ENCODE assay signal across 10 mouse cellular contexts in the genomic region with DNA sequence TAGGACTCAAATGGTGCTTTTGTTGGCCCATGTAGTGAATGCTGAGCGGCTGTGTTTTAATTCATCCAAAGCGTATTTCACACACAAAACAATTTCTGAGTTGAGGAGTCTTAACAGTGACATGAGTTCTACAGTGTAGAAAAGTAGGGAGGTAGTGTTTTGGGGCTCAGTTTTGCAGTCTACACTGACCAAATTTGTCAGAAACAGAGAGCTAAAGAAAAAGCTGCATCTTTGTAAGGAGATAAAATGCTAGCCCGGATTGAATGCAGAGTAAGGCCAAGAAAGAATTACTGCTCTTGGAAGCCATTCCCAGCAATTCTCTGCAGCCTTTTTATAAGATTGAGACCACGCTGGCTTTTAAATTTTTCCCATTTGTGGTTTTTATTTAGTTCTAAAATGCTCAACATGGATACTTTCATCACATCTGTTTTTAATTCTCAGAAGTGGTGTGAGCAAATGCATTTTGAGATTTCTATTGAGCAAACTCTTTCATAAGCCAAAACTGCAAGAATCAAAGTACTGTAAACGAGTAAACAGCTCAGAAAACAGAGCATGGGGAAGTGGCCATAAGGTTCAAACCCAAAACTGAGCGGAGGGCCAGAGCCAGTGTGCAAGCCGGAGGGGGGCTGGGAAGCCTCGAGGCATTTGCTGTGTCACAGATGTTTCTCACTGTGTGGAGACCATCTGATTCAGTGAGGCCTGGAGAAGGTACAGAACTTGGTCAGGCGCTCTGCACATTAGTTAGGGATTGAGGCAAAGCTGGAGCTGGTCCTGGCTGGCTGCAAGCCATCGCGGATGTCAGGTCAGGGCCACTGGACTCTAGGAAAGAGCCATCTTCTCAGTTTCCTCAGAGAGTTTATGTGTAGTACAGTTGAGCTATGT. TPM values are rescaled to one million over a fixed set of nuclear protein-coding genes. Genes with fewer than 3 reads are reported as not detected.
DNase-seq lines count a peak whose midpoint lies in the region; ATAC-seq and TF ChIP-seq lines count a peak whose summit lies in the region.
"Had no signal": no experiment of that assay in that cellular context is flagged by ENCODE, and none has a peak within 500 bp of the region (broad histone marks: within the 10 kb centered on the region; RNA-seq: fewer than 3 reads in every experiment).

No protein-coding gene starts in this region.

- TF ChIP-seq CTCF in lung, embryonic 14.5 days (IDR thresholded peaks at IDR 0.05; ENCODE audit: low read depth): no peak
- TF ChIP-seq CTCF in lung, adult 2 months (IDR thresholded peaks at IDR 0.05; ENCODE audit: insufficient read depth, low read length): no peak
- no peak for TF ChIP-seq CTCF in layer of hippocampus, adult 2 months (conservative IDR thresholded peaks at IDR 0.05)

- 64% methylated on average over 11 of the region's 11 CpGs for WGBS in lung, embryonic 14.5 days
- 70% methylated on average over 11 of the region's 11 CpGs for WGBS in lung, adult 2 months
- 77% methylated on average over 11 of the region's 11 CpGs for WGBS in kidney, embryonic 14.5 days

- no peak overlapping the region for H3K4me2 ChIP-seq in lung, embryonic 14.5 days
- no peak overlapping the region for H3K4me2 ChIP-seq in kidney, embryonic 14.5 days (replicated peaks; ENCODE audit: low read depth, low read length)
- H3K4me2 ChIP-seq: heart, embryonic 13.5 days; liver, embryonic 15.5 days had no signal

- no peak overlapping the region for H3K9ac ChIP-seq in lung, embryonic 14.5 days
- no peak overlapping the region for H3K9ac ChIP-seq in kidney, embryonic 14.5 days (ENCODE audit: low read depth, low read length)
- H3K9ac ChIP-seq: heart, embryonic 13.5 days; liver, embryonic 15.5 days had no signal

- H3K27ac ChIP-seq in lung, embryonic 14.5 days (ENCODE audit: low read depth): peak overlapping the region; percentile 76
- H3K27ac ChIP-seq in kidney, embryonic 14.5 days (ENCODE audit: low read depth, low read length): peak overlapping the region; percentile 30; the same call in 1 of the 2 replicates
- H3K27ac ChIP-seq in layer of hippocampus, adult 2 months: no peak overlapping the region
- H3K27ac ChIP-seq: heart, embryonic 13.5 days; liver, embryonic 15.5 days had no signal

- TF ChIP-seq POLR2A in lung, adult 2 months (IDR thresholded peaks at IDR 0.05; ENCODE audit: borderline replicate concordance, extremely low read depth, low read depth, low read length): no peak

- DNase-seq in lung, embryonic 14.5 days: peak; percentile 45
- DNase-seq in lung, adult 2 months: no peak
- peak; percentile 86 for DNase-seq in fibroblast of lung, adult 2 months (ENCODE audit: low read depth)
- peak; percentile 73 for DNase-seq in skeletal muscle tissue, adult 2 months (ENCODE audit: low read depth, low spot score)
- DNase-seq in right cerebral cortex, postnatal 4 days: no peak
- no peak for DNase-seq in right cerebral cortex, postnatal 36 days (ENCODE audit: low spot score in 2 of 2)
- no peak for DNase-seq in layer of hippocampus, adult 2 months (ENCODE audit: low spot score in 2 of 2)

- no peaks in the 10 kb centered on the region for H3K27me3 ChIP-seq in lung, embryonic 14.5 days (ENCODE audit: insufficient read depth, low read length)
- no peaks in the 10 kb centered on the region for H3K27me3 ChIP-seq in kidney, embryonic 14.5 days (ENCODE audit: control insufficient read depth, insufficient read depth, low read length)
- H3K27me3 ChIP-seq: heart, embryonic 13.5 days; liver, embryonic 15.5 days had no signal

- no peaks in the 10 kb centered on the region for H3K4me1 ChIP-seq in lung, embryonic 14.5 days (ENCODE audit: insufficient read depth)
- no peaks in the 10 kb centered on the region for H3K4me1 ChIP-seq in lung, adult 2 months (ENCODE audit: control insufficient read depth, insufficient read depth, low read length)
- H3K4me1 ChIP-seq in kidney, embryonic 14.5 days (ENCODE audit: control insufficient read depth, insufficient read depth, low read length): no peaks in the 10 kb centered on the region
- H3K4me1 ChIP-seq: liver, embryonic 15.5 days had no signal

- 0 out of 2 replicates have a peak, but pooled peaks cover 5% of the 10 kb centered on the region for H3K36me3 ChIP-seq in lung, embryonic 14.5 days (ENCODE audit: insufficient read depth)
- H3K36me3 ChIP-seq in kidney, embryonic 14.5 days (ENCODE audit: control insufficient read depth, insufficient read depth, low read length): no peaks in the 10 kb centered on the region
- H3K36me3 ChIP-seq: liver, embryonic 15.5 days had no signal

- H3K9me3 ChIP-seq in lung, embryonic 14.5 days (ENCODE audit: low read depth, low read length): no peaks in the 10 kb centered on the region
- no peaks in the 10 kb centered on the region for H3K9me3 ChIP-seq in kidney, embryonic 14.5 days (ENCODE audit: control insufficient read depth, low read length)
- H3K9me3 ChIP-seq: heart, embryonic 13.5 days; liver, embryonic 15.5 days had no signal

- no peak overlapping the region for H3K4me3 ChIP-seq in lung, embryonic 14.5 days (ENCODE audit: low read depth, low read length)
- no peak overlapping the region for H3K4me3 ChIP-seq in lung, adult 2 months (replicated peaks; ENCODE audit: extremely low read depth, low read depth, low read length)
- H3K4me3 ChIP-seq in kidney, embryonic 14.5 days (ENCODE audit: low read length): no peak overlapping the region
- H3K4me3 ChIP-seq in layer of hippocampus, adult 2 months: no peak overlapping the region
- H3K4me3 ChIP-seq: heart, embryonic 13.5 days; liver, embryonic 15.5 days had no signal

- ATAC-seq in lung, embryonic 14.5 days (ENCODE audit: insufficient read depth): no peak
- no peak for ATAC-seq in kidney, embryonic 14.5 days (ENCODE audit: low FRiP score, low TSS enrichment)

RNA-seq across cellular contexts. Expression of a gene that starts 17.7 kb away (rescaled TPM):
- 36.9 and 42.0 TPM in 2 replicates for polyA plus RNA-seq in lung, embryonic 14.5 days (2014; fragmentation: Nextera tagmentation; extraction: Ambion mirVana)
- polyA plus RNA-seq in lung, adult 2 months (2012; rRNA removed): 0.92 and 2.4 TPM in 2 replicates
- 31.9 and 45.3 TPM in 2 replicates for polyA plus RNA-seq in kidney, embryonic 14.5 days (2014; fragmentation: Nextera tagmentation; extraction: Ambion mirVana)
- total RNA-seq in layer of hippocampus, adult 2 months (2021): 10 to 100 TPM; 25.3 to 30.5 TPM

RNA-seq across cellular contexts. Expression of a gene that starts 18.0 kb away (rescaled TPM):
- polyA plus RNA-seq in lung, embryonic 14.5 days (2014; fragmentation: Nextera tagmentation; extraction: Ambion mirVana): 4.6 and 7.4 TPM in 2 replicates
- 11.1 TPM in 2 replicates for polyA plus RNA-seq in lung, adult 2 months (2012; rRNA removed)
- polyA plus RNA-seq in kidney, embryonic 14.5 days (2014; fragmentation: Nextera tagmentation; extraction: Ambion mirVana): 7.2 and 7.9 TPM in 2 replicates
- 1 to 10 TPM; 5.3 to 5.4 TPM for total RNA-seq in layer of hippocampus, adult 2 months (2021)

RNA-seq across cellular contexts. Expression of a gene that starts 53.8 kb away (rescaled TPM):
- polyA plus RNA-seq in lung, embryonic 14.5 days (2014; fragmentation: Nextera tagmentation; extraction: Ambion mirVana): 2.9 and 4.1 TPM in 2 replicates
- 5.1 and 5.4 TPM in 2 replicates for polyA plus RNA-seq in lung, adult 2 months (2012; rRNA removed)
- 1.4 and 2.2 TPM in 2 replicates for polyA plus RNA-seq in kidney, embryonic 14.5 days (2014; fragmentation: Nextera tagmentation; extraction: Ambion mirVana)
- 10 to 100 TPM in 1 of 2 experiments, 1 to 10 TPM in 1; 7.7 to 10.0 TPM for total RNA-seq in layer of hippocampus, adult 2 months (2021)

Comparison
In these comparisons a context has a peak if more than half of its experiments do, and no peak if none do; other contexts are left out.
1. DNase-seq: peak in lung, embryonic 14.5 days (single experiment), fibroblast of lung, adult 2 months (single experiment) and skeletal muscle tissue, adult 2 months (single experiment); none in lung, adult 2 months (single experiment), right cerebral cortex, postnatal 4 days (single experiment), right cerebral cortex, postnatal 36 days (0 of 2) and layer of hippocampus, adult 2 months (0 of 2).